Mouse (Mus musculus) WW6 (cell line): ENCODE measurements around the gene Camta2.
A peak's percentile ranks its signal among the peaks of the same experiment; 100 is the strongest.

Source experiments
- DNase-seq: peaks from one replicate; pipeline ENCODE4 v3.0.0-alpha.2; 2013; ENCODE audit warnings: low read depth, low spot score

The Camta2 gene

DNA sequence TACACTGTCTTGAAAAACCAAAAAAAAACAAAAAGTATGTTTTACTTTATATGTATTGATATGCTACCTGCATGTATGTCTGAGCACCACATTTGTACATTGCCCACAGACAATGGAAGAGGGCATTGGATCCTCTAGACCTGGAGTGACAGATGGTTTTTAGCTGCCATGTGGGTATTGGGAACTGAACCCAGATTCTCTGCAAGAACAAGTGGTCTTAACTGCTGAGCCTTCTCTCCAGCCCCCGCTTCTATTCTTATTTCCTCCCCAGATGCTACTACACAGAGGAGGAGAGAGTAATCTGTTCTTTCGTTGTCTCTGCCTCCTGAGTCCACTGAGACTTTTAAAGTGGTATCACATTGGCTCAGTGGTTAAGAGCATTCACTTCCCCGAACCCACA lies 5.6 kb upstream of the Camta2 start:
- no peak for DNase-seq

- no peak for DNase-seq
These were observed 1.7 kb upstream of the Camta2 start for GRCm38 (mm10) chr11:70689578-70689977.

GRCm38 (mm10) chr11:70688372-70688771 lies 467 bp upstream of the Camta2 start:
- DNase-seq: no peak

DNA sequence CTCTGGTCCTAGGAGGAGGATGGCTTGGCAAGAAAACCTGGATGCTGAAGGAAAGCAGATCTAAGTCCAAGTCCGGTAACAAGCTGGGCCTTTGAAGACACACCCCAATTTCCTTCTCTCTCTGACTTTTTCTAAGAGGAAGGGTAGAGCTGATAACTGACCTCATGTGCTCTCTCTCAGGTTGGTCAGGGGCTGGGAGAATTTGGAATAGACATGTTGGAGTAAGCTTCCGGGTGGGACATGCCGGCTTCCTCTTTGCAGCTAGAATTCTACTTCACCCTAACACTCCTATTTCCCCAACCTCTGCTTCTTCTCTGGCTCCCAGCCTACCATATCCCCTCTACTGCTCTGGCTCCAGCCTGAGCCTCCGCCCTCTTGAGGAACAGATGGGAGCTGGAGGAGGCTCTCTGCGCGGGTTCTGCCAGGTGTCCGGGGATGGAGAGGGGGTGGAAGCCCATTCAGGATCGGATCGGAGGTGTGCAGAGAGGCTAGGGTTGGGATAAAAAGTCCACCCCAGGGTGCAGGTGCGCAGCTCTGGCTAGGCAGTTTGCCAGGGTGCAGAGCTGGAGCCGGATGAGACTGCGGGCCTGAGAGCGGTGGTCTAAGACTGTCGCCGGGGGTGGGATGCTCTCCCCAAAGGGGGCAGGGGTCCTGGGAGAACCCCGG lies 871 bp downstream of the Camta2 start:
- DNase-seq: no peak

- no peak for DNase-seq
These were observed 4.3 kb downstream of the Camta2 start for GRCm38 (mm10) chr11:70683640-70684039.

DNA sequence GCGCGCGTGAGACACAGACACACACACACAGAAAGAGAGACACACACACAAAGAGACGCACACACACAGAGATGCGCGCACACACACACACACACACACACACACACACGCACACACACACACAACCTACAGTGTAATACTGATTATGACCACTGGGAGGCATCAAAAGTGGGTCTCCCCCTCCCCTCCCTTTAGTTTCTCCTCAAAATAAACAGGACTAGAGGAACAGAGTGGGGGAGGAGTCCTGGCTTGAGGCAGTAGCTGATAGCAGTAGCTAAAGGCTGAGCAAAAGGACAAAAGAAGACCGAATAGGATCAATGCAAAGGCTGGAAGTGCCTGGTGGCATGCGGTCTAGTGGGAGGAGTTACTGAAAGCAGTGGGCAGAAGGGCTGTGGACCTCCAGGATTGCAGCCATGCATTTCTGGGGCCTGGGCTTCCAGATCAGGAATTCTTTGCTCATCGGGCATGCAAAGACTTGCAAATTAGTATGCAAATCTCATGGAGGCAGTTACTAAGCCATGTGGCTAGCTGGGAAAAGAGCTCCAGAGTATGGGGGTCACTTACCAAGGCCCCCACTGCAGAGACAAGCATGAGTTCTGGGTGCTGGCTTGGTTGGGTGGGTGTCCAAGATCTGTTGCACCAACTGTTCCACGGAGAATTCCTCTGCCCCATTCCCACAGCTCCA lies 5.9 kb downstream of the Camta2 start:
- peak; percentile 74 for DNase-seq

- DNase-seq: no peak
These were observed 6.7 kb downstream of the Camta2 start for GRCm38 (mm10) chr11:70681170-70681569.

GRCm38 (mm10) chr11:70679894-70680293 lies 8.0 kb downstream of the Camta2 start:
- DNase-seq: no peak

DNA sequence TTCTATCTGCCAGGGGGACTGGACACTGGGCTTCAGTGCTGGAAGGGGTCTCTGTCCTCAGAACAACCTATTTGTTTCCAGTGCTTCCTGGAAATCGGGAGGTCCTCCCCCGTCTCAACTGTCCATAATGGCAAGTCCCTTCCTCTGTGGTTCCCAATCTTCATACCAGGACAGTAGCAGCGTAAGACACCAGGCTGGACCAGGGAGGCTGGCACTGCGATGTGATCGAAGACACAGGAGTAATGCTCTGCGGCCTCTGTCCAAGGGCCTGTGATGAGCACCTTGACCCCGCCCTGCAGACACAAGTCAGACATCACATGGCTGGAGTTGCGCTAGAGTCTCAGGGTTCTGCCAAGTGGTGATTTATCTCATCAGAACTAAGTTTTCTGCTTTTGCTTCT lies 8.5 kb downstream of the Camta2 start:
- no peak for DNase-seq

DNA sequence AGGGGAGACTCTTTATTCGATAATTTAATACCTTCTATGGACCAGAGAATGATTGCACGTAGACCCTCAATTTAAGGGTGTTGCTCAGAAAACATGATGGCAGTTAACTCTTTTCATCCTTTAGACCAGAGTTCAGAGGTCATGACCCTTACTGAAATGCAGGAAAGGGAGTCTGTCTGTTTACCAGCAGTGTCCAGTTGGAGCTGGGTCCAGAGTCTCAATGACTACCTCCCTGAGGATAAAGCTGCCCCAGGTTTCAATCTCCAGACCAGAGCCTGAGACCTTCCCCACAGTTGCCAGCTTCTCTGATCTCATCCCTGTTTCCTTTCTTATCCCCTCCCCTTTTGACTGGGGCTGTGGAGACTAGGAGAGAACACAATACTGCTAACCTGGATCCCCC lies 9.3 kb downstream of the Camta2 start:
- DNase-seq: no peak

DNA sequence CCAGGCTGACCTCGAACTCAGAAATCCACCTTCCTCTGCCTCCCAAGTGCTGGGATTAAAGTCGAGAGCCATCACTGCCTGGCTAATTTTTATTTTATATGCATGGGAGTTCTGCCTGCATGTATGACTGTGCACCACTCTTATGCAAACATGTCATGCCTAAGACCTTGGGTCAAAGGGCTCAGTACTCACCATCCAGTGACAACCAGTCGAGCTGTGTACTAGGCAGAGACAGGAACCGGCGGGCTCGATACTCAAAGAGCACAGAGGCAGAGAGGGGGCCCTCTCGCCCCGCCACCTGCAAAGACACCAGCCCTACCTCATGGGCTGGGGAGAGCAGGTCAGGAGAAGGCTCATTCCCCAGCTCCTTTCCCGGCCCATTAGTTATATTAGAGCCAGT lies 9.8 kb downstream of the Camta2 start:
- DNase-seq: no peak

GRCm38 (mm10) chr11:70674501-70674900 lies 13.4 kb downstream of the Camta2 start:
- no peak for DNase-seq

DNA sequence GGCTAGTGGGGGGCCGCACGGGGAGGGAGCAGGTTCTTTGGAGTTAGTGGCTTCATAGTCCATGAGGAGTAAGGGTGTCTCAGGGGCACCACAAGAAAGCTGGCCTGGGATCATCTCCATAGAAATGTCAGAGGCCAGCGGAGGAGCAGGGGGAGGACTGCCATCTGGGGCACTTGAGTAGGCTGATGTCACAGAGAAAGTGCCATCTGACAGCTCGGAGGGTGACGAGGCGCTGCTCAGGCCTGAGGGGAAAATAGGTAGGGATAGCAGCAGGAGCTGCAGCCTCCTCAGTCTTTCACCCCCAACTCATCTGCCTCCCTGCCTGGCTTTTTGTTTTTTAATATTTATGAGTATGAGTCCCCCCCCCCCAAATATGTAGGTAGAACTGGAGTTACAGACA lies 13.9 kb downstream of the Camta2 start:
- DNase-seq: no peak

- no peak for DNase-seq
These were observed 16.4 kb downstream of the Camta2 start for GRCm38 (mm10) chr11:70671333-70672047.

DNA sequence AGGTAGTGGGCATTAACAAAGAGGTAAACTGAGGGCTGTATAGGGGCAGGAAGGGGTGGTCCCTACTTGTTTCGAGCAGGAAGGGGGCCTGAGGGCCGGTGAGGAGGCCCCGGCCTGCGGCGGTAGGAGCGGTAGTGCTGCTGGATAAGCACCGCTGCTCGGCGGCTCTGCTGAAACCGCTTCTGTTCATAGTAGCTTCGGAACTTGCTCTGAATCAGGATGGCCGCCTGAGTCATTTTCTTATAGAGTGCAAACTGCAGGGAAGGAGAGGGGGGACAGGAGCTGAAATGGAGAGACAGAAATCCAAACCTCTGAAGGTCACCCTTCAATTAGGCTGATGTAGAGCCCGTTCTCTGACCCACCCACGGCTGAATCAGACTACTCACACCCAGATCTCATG lies 17.4 kb downstream of the Camta2 start:
- no peak for DNase-seq

DNA sequence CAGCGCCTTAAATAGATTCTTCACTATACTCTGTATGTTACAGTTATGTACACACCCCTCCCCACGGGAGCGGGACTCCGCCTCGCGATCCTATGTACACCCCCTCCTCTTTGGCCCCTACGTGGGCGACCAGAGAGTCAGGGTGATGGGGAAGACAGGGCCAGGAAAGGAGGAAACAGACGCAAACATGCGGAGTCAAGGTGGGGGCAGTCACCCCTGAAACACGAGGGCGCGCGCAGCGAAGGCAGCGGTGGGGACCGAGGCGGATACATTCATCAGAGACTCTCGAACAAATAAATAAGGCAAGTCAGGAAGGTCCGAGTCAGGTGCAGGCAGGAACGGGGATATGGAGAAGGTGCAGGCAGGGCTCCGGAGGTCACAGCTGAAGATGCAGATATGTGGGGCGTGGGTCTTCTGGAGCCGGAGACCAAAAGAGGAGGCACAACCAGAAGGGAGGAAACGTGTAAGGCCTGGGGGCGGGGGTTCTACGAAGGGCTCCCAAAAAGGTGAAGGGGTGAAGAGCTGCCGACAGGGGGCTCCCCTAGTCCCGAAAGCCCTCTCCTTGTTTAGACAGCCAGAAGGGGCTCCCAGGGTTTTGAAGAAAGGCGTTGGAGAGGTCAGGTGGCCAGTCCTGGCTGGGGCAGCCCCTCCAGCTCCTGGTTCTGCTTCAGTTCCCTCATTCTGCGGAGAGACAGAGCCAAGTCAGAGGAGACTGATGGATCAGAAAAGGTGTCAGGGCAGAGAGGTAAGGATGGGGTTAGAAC lies 18.1 kb downstream of the Camta2 start:
- DNase-seq: peak; percentile 85

DNA sequence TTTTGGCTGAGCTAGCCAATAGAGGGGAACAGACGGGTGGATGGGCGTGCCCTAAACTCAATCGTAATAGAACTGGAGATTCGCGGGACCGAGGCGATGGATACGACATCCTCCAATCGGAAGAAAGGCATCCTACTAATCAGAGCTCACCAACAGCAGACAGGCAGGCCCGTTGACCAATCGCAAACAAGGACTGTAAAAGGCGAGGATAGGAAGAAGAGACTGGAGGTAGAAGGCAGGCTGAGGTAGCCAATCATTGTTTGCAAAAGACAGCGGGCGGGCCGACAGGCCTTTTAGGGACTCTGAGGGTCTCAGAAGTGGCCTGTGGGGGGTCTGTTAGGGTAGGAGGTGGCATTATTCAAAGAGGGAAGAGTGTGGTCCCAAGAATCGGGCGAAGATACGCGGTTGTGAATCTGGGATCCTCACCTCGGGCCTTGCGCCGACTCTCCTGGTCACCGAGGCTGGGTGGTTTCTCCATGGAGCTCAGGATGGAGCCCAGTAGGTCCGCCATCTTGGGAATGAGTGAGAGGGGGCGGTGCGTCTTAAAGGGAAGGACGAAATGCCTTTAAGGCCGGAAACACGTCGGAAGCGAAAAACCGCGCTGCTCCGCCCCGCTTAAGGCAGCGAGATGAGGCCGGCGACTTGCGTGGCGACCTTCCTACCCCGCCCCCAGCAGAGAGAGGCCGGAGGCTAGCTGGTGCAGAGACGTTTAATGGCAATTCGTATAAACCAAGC lies 19.0 kb downstream of the Camta2 start, which contains the start of gene Spag7:
Gene Spag7 (minus strand): TSS at position 646 of the 735 bp plus-strand sequence.
- DNase-seq: peak; percentile 98

GRCm38 (mm10) chr11:70668335-70668770 lies 19.6 kb downstream of the Camta2 start:
- peak; percentile 99 for DNase-seq

GRCm38 (mm10) chr11:70667271-70668150 lies 20.4 kb downstream of the Camta2 start:
- no peak for DNase-seq

- no peak for DNase-seq
These were observed 21.2 kb downstream of the Camta2 start for GRCm38 (mm10) chr11:70666687-70667086.
